Comparison of ENCODE assay signal across 20 mouse cellular contexts in the genomic region with DNA sequence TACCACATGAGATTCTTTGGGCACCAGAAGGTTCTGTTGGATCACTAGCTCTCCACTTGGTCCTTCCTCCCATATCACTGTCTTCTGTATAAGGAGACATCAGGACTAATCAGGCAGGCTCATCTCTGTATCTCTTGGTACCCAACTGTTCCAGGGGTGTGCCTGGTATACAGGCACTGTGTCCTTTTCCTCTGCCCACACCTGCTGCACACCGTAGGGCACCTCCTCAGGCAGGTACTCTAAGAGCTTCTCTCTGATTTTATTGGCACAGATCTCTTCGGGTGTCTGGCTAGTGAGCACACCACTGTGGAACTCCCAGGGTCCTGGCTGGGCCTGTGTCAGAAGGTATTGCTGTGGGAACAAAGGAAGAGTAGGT. TPM values are rescaled to one million over a fixed set of nuclear protein-coding genes. Genes with fewer than 3 reads are reported as not detected.
DNase-seq lines count a peak whose midpoint lies in the region; ATAC-seq and TF ChIP-seq lines count a peak whose summit lies in the region.
"Had no signal": no experiment of that assay in that cellular context is flagged by ENCODE, and none has a peak within 500 bp of the region (broad histone marks: within the 10 kb centered on the region; RNA-seq: fewer than 3 reads in every experiment).

No protein-coding gene starts in this region.

- H3K4me1 ChIP-seq in heart, embryonic 13.5 days: peaks cover 25% of the 10 kb centered on the region
- H3K4me1 ChIP-seq in bone marrow, adult 2 months (ENCODE audit: control insufficient read depth, insufficient read depth, low read length): no peaks in the 10 kb centered on the region
- peaks cover 22% of the 10 kb centered on the region for H3K4me1 ChIP-seq in liver, embryonic 11.5 days (replicated peaks; ENCODE audit: control insufficient read depth, insufficient read depth, low read length)
- H3K4me1 ChIP-seq in forebrain, embryonic 10.5 days: peaks cover 5% of the 10 kb centered on the region
- H3K4me1 ChIP-seq: embryonic facial prominence, embryonic 12.5 days had no signal

- no peak for DNase-seq in heart, adult 8-10 months (ENCODE audit: low spot score)
- DNase-seq in liver, embryonic 11.5 days (ENCODE audit: low spot score): no peak
- no peak for DNase-seq in forebrain, embryonic 10.5 days (ENCODE audit: extremely low spot score, low spot score)
- no peak for DNase-seq in cerebellum, adult 8-10 months
- DNase-seq in testis, postnatal 10 days (ENCODE audit: low spot score): no peak
- DNase-seq: adrenal gland, postnatal 14 days; cerebellum, adult 2 months; gastrocnemius, postnatal 25 days; lung, adult 2 months; lung, postnatal 4 days; midbrain, embryonic 14.5 days; retina, postnatal 1 day; thymus, adult 2 months had no signal

- no peak for ATAC-seq in heart, embryonic 13.5 days (ENCODE audit: extremely low read depth, insufficient number of reproducible peaks, low FRiP score, low TSS enrichment)
- ATAC-seq in liver, embryonic 11.5 days (replicated peaks; ENCODE audit: low FRiP score): peak; percentile 61
- ATAC-seq in megakaryocyte-erythroid progenitor cell, adult 5-6 weeks (replicated peaks; ENCODE audit: low FRiP score, low TSS enrichment, poor library complexity, severe bottlenecking): 0 out of 2 replicates have a peak, but pooled peaks have one; percentile 1
- ATAC-seq: inflammation-experienced regulatory T-cells, adult 6 months had no signal

- no peak for TF ChIP-seq CTCF in bone marrow, adult 2 months (IDR thresholded peaks at IDR 0.05; ENCODE audit: control insufficient read depth, insufficient read depth, low read length)

- H3K9ac ChIP-seq in heart, embryonic 13.5 days: no peak overlapping the region
- H3K9ac ChIP-seq in liver, embryonic 11.5 days (ENCODE audit: low read depth, low read length): peak overlapping the region; percentile 81
- H3K9ac ChIP-seq: embryonic facial prominence, embryonic 12.5 days; heart, embryonic 15.5 days had no signal

- peaks cover 69% of the 10 kb centered on the region for H3K36me3 ChIP-seq in heart, embryonic 13.5 days
- peaks cover 17% of the 10 kb centered on the region for H3K36me3 ChIP-seq in liver, embryonic 11.5 days (ENCODE audit: control insufficient read depth, insufficient read depth, low read length)
- H3K36me3 ChIP-seq in forebrain, embryonic 10.5 days (replicated peaks): peaks cover 74% of the 10 kb centered on the region

- no peaks in the 10 kb centered on the region for H3K27me3 ChIP-seq in heart, embryonic 13.5 days (replicated peaks)
- H3K27me3 ChIP-seq in liver, embryonic 11.5 days (replicated peaks; ENCODE audit: control insufficient read depth, insufficient read depth, low read length): no peaks in the 10 kb centered on the region
- no peaks in the 10 kb centered on the region for H3K27me3 ChIP-seq in forebrain, embryonic 10.5 days (ENCODE audit: poor library complexity, severe bottlenecking)
- H3K27me3 ChIP-seq: embryonic facial prominence, embryonic 12.5 days; heart, embryonic 15.5 days had no signal

- H3K4me2 ChIP-seq in heart, embryonic 13.5 days: peak overlapping the region; percentile 50
- H3K4me2 ChIP-seq in liver, embryonic 11.5 days: peak overlapping the region; percentile 76
- H3K4me2 ChIP-seq: embryonic facial prominence, embryonic 12.5 days; heart, embryonic 15.5 days had no signal

- 82% methylated on average over 2 of the region's 2 CpGs for WGBS in heart, embryonic 13.5 days
- WGBS in bone marrow, adult 2 months: 61% methylated on average over 2 of the region's 2 CpGs
- WGBS in liver, embryonic 11.5 days: 71% methylated on average over 2 of the region's 2 CpGs
- 92% methylated on average over 2 of the region's 2 CpGs for WGBS in forebrain, embryonic 10.5 days

- peak overlapping the region; percentile 3; the same call in 1 of the 2 replicates for H3K4me3 ChIP-seq in heart, embryonic 13.5 days
- H3K4me3 ChIP-seq in bone marrow, adult 2 months (replicated peaks; ENCODE audit: control insufficient read depth, low read depth, low read length): peak overlapping the region; percentile 69
- peak overlapping the region; percentile 60 for H3K4me3 ChIP-seq in liver, embryonic 11.5 days (ENCODE audit: low read depth, low read length)
- no peak overlapping the region for H3K4me3 ChIP-seq in forebrain, embryonic 10.5 days
- H3K4me3 ChIP-seq: embryonic facial prominence, embryonic 12.5 days; heart, embryonic 15.5 days had no signal

- H3K9me3 ChIP-seq in heart, embryonic 13.5 days: no peaks in the 10 kb centered on the region
- no peaks in the 10 kb centered on the region for H3K9me3 ChIP-seq in liver, embryonic 11.5 days (ENCODE audit: control insufficient read depth, low read length)
- H3K9me3 ChIP-seq in forebrain, embryonic 10.5 days: no peaks in the 10 kb centered on the region
- H3K9me3 ChIP-seq: embryonic facial prominence, embryonic 12.5 days; heart, embryonic 15.5 days had no signal

- no peak for TF ChIP-seq POLR2A in bone marrow, adult 2 months (IDR thresholded peaks at IDR 0.05; ENCODE audit: borderline replicate concordance, control insufficient read depth, low read depth, low read length)

- H3K27ac ChIP-seq in heart, embryonic 13.5 days (replicated peaks): no peak overlapping the region
- peak overlapping the region; percentile 91 for H3K27ac ChIP-seq in bone marrow, adult 2 months (ENCODE audit: control insufficient read depth, insufficient read depth, low read depth, low read length, poor library complexity)
- H3K27ac ChIP-seq in liver, embryonic 11.5 days (ENCODE audit: low read depth, low read length): peak overlapping the region; percentile 99
- no peak overlapping the region for H3K27ac ChIP-seq in forebrain, embryonic 10.5 days
- H3K27ac ChIP-seq: embryonic facial prominence, embryonic 12.5 days; heart, embryonic 15.5 days; kidney, postnatal 0 days had no signal

RNA-seq across cellular contexts. Expression of gene Eral1, which starts 5.9 kb away (rescaled TPM):
- polyA plus RNA-seq in heart, embryonic 13.5 days (2015; fragmentation: Nextera tagmentation; extraction: Ambion mirVana): 23.6 and 24.3 TPM in 2 replicates
- total RNA-seq in heart, adult 8-10 months (2022): 10 to 100 TPM; 25.9 to 31.5 (median 28.5) TPM
- polyA plus RNA-seq in bone marrow, adult 2 months (2011; ENCODE audit: insufficient read depth, insufficient read length, low replicate concordance, missing spikeins): 9.8 and 16.3 TPM in 2 replicates
- 39.0 and 40.8 TPM in 2 replicates for polyA plus RNA-seq in liver, embryonic 11.5 days (2014; fragmentation: Nextera tagmentation; extraction: Ambion mirVana)
- 26.2 and 32.2 TPM in 2 replicates for total RNA-seq in megakaryocyte-erythroid progenitor cell, adult 5-6 weeks (2014; fragmentation: Nextera tagmentation)
- 34.9 and 36.6 TPM in 2 replicates for total RNA-seq in megakaryocyte-erythroid progenitor cell, adult 5-6 weeks (2017)
- polyA plus RNA-seq in forebrain, embryonic 10.5 days (2016; fragmentation: Nextera tagmentation; extraction: Ambion mirVana): 39.7 and 40.7 TPM in 2 replicates

RNA-seq across cellular contexts. Expression of gene Fam222b, which starts 20.2 kb away (rescaled TPM):
- polyA plus RNA-seq in heart, embryonic 13.5 days (2015; fragmentation: Nextera tagmentation; extraction: Ambion mirVana): 16.5 and 17.7 TPM in 2 replicates
- 10 to 100 TPM; 10.1 to 14.1 (median 12.5) TPM for total RNA-seq in heart, adult 8-10 months (2022)
- polyA plus RNA-seq in bone marrow, adult 2 months (2011; ENCODE audit: insufficient read depth, insufficient read length, low replicate concordance, missing spikeins): 5.3 and 12.3 TPM in 2 replicates
- polyA plus RNA-seq in liver, embryonic 11.5 days (2014; fragmentation: Nextera tagmentation; extraction: Ambion mirVana): 13.9 and 17.3 TPM in 2 replicates
- total RNA-seq in megakaryocyte-erythroid progenitor cell, adult 5-6 weeks (2014; fragmentation: Nextera tagmentation): 10.2 and 14.3 TPM in 2 replicates
- 1.8 and 3.9 TPM in 2 replicates for total RNA-seq in megakaryocyte-erythroid progenitor cell, adult 5-6 weeks (2017)
- 24.2 and 24.6 TPM in 2 replicates for polyA plus RNA-seq in forebrain, embryonic 10.5 days (2016; fragmentation: Nextera tagmentation; extraction: Ambion mirVana)

RNA-seq across cellular contexts. Expression of gene Flot2, which starts 36.5 kb away (rescaled TPM):
- 71.8 and 83.9 TPM in 2 replicates for polyA plus RNA-seq in heart, embryonic 13.5 days (2015; fragmentation: Nextera tagmentation; extraction: Ambion mirVana)
- total RNA-seq in heart, adult 8-10 months (2022): 10 to 100 TPM; 53.5 to 62.6 (median 56.4) TPM
- 21.1 and 44.1 TPM in 2 replicates for polyA plus RNA-seq in bone marrow, adult 2 months (2011; ENCODE audit: insufficient read depth, insufficient read length, low replicate concordance, missing spikeins)
- 44.8 TPM in 2 replicates for polyA plus RNA-seq in liver, embryonic 11.5 days (2014; fragmentation: Nextera tagmentation; extraction: Ambion mirVana)
- total RNA-seq in megakaryocyte-erythroid progenitor cell, adult 5-6 weeks (2014; fragmentation: Nextera tagmentation): 19.2 and 19.7 TPM in 2 replicates
- total RNA-seq in megakaryocyte-erythroid progenitor cell, adult 5-6 weeks (2017): 23.2 and 23.6 TPM in 2 replicates
- 72.5 and 72.7 TPM in 2 replicates for polyA plus RNA-seq in forebrain, embryonic 10.5 days (2016; fragmentation: Nextera tagmentation; extraction: Ambion mirVana)

RNA-seq across cellular contexts. Expression of gene Dhrs13, which starts 42.2 kb away (rescaled TPM):
- polyA plus RNA-seq in heart, embryonic 13.5 days (2015; fragmentation: Nextera tagmentation; extraction: Ambion mirVana): 13.2 and 14.1 TPM in 2 replicates
- 1 to 10 TPM; 2.8 to 5.1 (median 4.2) TPM for total RNA-seq in heart, adult 8-10 months (2022)
- polyA plus RNA-seq in bone marrow, adult 2 months (2011; ENCODE audit: insufficient read depth, insufficient read length, low replicate concordance, missing spikeins): 6.5 and 10.8 TPM in 2 replicates
- 23.8 and 24.9 TPM in 2 replicates for polyA plus RNA-seq in liver, embryonic 11.5 days (2014; fragmentation: Nextera tagmentation; extraction: Ambion mirVana)
- total RNA-seq in megakaryocyte-erythroid progenitor cell, adult 5-6 weeks (2014; fragmentation: Nextera tagmentation): 11.8 and 14.4 TPM in 2 replicates
- 9.7 and 14.2 TPM in 2 replicates for total RNA-seq in megakaryocyte-erythroid progenitor cell, adult 5-6 weeks (2017)
- 14.4 and 17.1 TPM in 2 replicates for polyA plus RNA-seq in forebrain, embryonic 10.5 days (2016; fragmentation: Nextera tagmentation; extraction: Ambion mirVana)

Comparison
In these comparisons a context has a peak if more than half of its experiments do, and no peak if none do; other contexts are left out.
1. H3K27ac ChIP-seq: peak in bone marrow, adult 2 months (single experiment) and liver, embryonic 11.5 days (single experiment); none in heart, embryonic 13.5 days (single experiment) and forebrain, embryonic 10.5 days (single experiment).